Mouse (Mus musculus): ENCODE data around the gene Fdxacb1. TPM values are rescaled to one million over a fixed set of nuclear protein-coding genes. Genes with fewer than 3 reads are reported as not detected.
A peak's percentile ranks its signal among the peaks of the same experiment; 100 is the strongest.

The Fdxacb1 gene
- total RNA-seq, 2 experiments from 2014 or later: 5.1 to 5.2 TPM

GRCm38 (mm10) chr9:50745806-50746205 is 22.2 kb upstream of the Fdxacb1 start:
- intact Hi-C loops (cut with DNase I): no loop called here
- no peak for DNase-seq (ENCODE audit: low spot score)

GRCm38 (mm10) chr9:50746214-50746677 is 21.8 kb upstream of the Fdxacb1 start, which contains the start of gene 2310030G06Rik:
TSS of gene 2310030G06Rik (minus strand) at chr9:50746536.
- intact Hi-C loops (cut with DNase I): no loop called here
- DNase-seq (ENCODE audit: low spot score): no peak

- DNase-seq (ENCODE audit: low spot score): no peak
- intact Hi-C loops (cut with DNase I): no loop called here
These were observed 17.3 kb upstream of the Fdxacb1 start for GRCm38 (mm10) chr9:50750706-50751105.

- intact Hi-C loops (cut with DNase I): no loop called here
- no peak for DNase-seq (ENCODE audit: low spot score)
These were observed 16.7 kb upstream of the Fdxacb1 start, which contains the start of gene Cryab for GRCm38 (mm10) chr9:50751323-50751722. TSS of gene Cryab (plus strand) at chr9:50751325.

GRCm38 (mm10) chr9:50752054-50752602 is 15.9 kb upstream of the Fdxacb1 start, which contains the start of gene Hspb2:
TSS of gene Hspb2 (minus strand) at chr9:50752354.
- intact Hi-C loops (cut with DNase I): no loop called here
- no peak for DNase-seq (ENCODE audit: low spot score)

GRCm38 (mm10) chr9:50752784-50753615 is 15.0 kb upstream of the Fdxacb1 start:
- peak; percentile 89 for DNase-seq (ENCODE audit: low spot score)
- intact Hi-C loops (cut with DNase I): no loop called here

- no peak for DNase-seq (ENCODE audit: low spot score)
- intact Hi-C loops (cut with DNase I): no loop called here
These were observed 14.1 kb upstream of the Fdxacb1 start for GRCm38 (mm10) chr9:50753947-50754346.

GRCm38 (mm10) chr9:50756711-50757110 is 11.3 kb upstream of the Fdxacb1 start:
- intact Hi-C loops (cut with DNase I): no loop called here
- DNase-seq (ENCODE audit: low spot score): no peak

- no peak for DNase-seq (ENCODE audit: low spot score)
- intact Hi-C loops (cut with DNase I): no loop called here
These were observed 6.4 kb upstream of the Fdxacb1 start for GRCm38 (mm10) chr9:50761520-50762243.

GRCm38 (mm10) chr9:50763331-50763730 is 4.7 kb upstream of the Fdxacb1 start:
- intact Hi-C loops (cut with DNase I): no loop called here
- DNase-seq (ENCODE audit: low spot score): no peak

- intact Hi-C loops (cut with DNase I): loop anchor here (5.0 kb wide), 2 partner anchors 40 to 110 kb away; partner anchors contain the start of gene Dlat
- no peak for DNase-seq (ENCODE audit: low spot score)
These were observed 417 bp upstream of the Fdxacb1 start for GRCm38 (mm10) chr9:50767531-50768106.

GRCm38 (mm10) chr9:50770011-50770410 is 2.0 kb downstream of the Fdxacb1 start:
- intact Hi-C loops (cut with DNase I): no loop called here
- DNase-seq (ENCODE audit: low spot score): no peak

GRCm38 (mm10) chr9:50774026-50774462 is 6.0 kb downstream of the Fdxacb1 start:
- DNase-seq (ENCODE audit: low spot score): no peak
- intact Hi-C loops (cut with DNase I): no loop called here

GRCm38 (mm10) chr9:50774991-50775612 is 7.1 kb downstream of the Fdxacb1 start, which contains the start of the genes Alg9 and 1110032A03Rik:
TSS of gene Alg9 (plus strand) at chr9:50775019.
TSS of gene 1110032A03Rik (minus strand) at chr9:50775520.
- intact Hi-C loops (cut with DNase I): no loop called here
- peak; percentile 67 for DNase-seq (ENCODE audit: low spot score)

- intact Hi-C loops (cut with DNase I): no loop called here
- no peak for DNase-seq (ENCODE audit: low spot score)
These were observed 7.7 kb downstream of the Fdxacb1 start for GRCm38 (mm10) chr9:50775662-50776126.

GRCm38 (mm10) chr9:50776162-50776760 is 8.2 kb downstream of the Fdxacb1 start:
- intact Hi-C loops (cut with DNase I): no loop called here
- DNase-seq (ENCODE audit: low spot score): no peak

GRCm38 (mm10) chr9:50782155-50782554 is 14.1 kb downstream of the Fdxacb1 start:
- DNase-seq (ENCODE audit: low spot score): no peak
- intact Hi-C loops (cut with DNase I): no loop called here

- DNase-seq (ENCODE audit: low spot score): no peak
- intact Hi-C loops (cut with DNase I): no loop called here
These were observed 27.2 kb downstream of the Fdxacb1 start for GRCm38 (mm10) chr9:50795266-50795665.

- intact Hi-C loops (cut with DNase I): no loop called here
- no peak for DNase-seq (ENCODE audit: low spot score)
These were observed 28.7 kb downstream of the Fdxacb1 start for GRCm38 (mm10) chr9:50796776-50797175.
